Mouse (Mus musculus): Measurements from ENCODE around the gene Scgb2b17.
"Not testable (repeated sequence)": the region's sequence is repeated elsewhere in the genome, so short reads cannot be mapped to it uniquely, and the experiment has no call there.

Gene Scgb2b17

DNA sequence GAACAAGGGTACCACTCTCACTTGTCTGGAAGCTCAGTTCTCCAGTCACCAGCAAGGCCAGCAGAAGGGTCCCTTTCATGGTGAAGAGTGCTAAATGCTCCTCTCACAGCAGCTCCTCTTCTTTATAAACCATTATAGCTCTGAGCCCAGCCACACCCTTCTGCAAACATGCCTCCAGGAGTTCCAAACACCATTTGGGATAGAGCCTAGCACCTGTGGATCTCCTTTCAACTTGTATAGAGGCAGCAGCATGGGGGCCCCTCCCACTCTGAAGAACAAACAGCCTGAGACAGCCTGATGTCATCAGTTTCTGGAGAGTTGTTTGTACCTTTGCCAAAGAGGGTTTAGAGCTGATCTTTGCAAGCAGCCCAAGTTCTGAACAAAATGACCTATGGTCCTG lies at the start of gene Scgb2b17:
Gene Scgb2b17, minus strand, starts transcription at position 101 of the 400 bp plus-strand sequence.
- not testable (repeated sequence) for DNase-seq (ENCODE audit: low spot score in 2 of 2)

DNA sequence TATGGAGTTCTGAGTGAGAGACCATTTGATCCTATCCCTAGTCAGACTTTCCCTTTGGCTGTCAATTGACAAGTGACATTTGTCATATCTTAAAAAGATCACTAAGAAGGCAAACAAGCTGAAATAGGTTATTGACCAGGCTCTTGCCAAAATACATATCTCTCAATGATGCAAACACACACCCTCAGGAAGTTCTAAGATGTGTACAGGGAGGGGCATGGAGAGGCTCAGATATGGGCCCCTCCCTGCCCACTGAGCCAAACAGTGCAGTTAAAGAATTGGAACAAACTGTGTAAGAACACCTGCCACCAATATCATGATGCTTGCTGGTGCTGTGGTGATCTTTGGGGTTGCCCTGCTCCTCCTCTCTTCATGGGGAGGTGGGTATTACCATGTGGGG lies 6.8 kb upstream of the Scgb2b17 start, which contains the start of gene Scgb1b17:
Gene Scgb1b17, plus strand, starts transcription at position 301 of the 400 bp plus-strand sequence.
- not testable (repeated sequence) for DNase-seq (ENCODE audit: low spot score in 2 of 2)
